In genomic region chr12:76867586-76868280, GRCm38 (mm10) we compare ENCODE assay signal across 9 mouse cellular contexts. TPM values are rescaled to one million over a fixed set of nuclear protein-coding genes. Genes with fewer than 3 reads are reported as not detected.
DNase-seq lines count a peak whose midpoint lies in the region; ATAC-seq and TF ChIP-seq lines count a peak whose summit lies in the region.
"Had no signal": no experiment of that assay in that cellular context is flagged by ENCODE, and none has a peak within 500 bp of the region (broad histone marks: within the 10 kb centered on the region; RNA-seq: fewer than 3 reads in every experiment).

No protein-coding gene starts in this region.

- H3K9ac ChIP-seq in midbrain, postnatal 0 days (replicated peaks; ENCODE audit: low read length, poor library complexity, severe bottlenecking), result no peak overlapping the region
- H3K9ac ChIP-seq in heart, embryonic 11.5 days (ENCODE audit: low read depth, low read length), result no peak overlapping the region

- H3K27me3 ChIP-seq in midbrain, postnatal 0 days (ENCODE audit: insufficient read depth, low read length), result no peaks in the 10 kb centered on the region
- no peaks in the 10 kb centered on the region for H3K27me3 ChIP-seq in heart, embryonic 11.5 days (ENCODE audit: control insufficient read depth, insufficient read depth, low read length)
- H3K27me3 ChIP-seq: megakaryocyte, embryonic 14.5 days had no signal

- no peaks in the 10 kb centered on the region for H3K9me3 ChIP-seq in midbrain, postnatal 0 days (ENCODE audit: low read length)
- H3K9me3 ChIP-seq in heart, embryonic 11.5 days (replicated peaks; ENCODE audit: control insufficient read depth, low read length), result no peaks in the 10 kb centered on the region
- H3K9me3 ChIP-seq: megakaryocyte, embryonic 14.5 days had no signal

- H3K4me2 ChIP-seq in midbrain, postnatal 0 days (ENCODE audit: low read depth, low read length, poor library complexity, severe bottlenecking), result no peak overlapping the region
- no peak overlapping the region; the same call in 1 of the 2 replicates for H3K4me2 ChIP-seq in heart, embryonic 11.5 days

- 0 out of 2 replicates have a peak, but pooled peaks cover 4% of the 10 kb centered on the region for H3K36me3 ChIP-seq in midbrain, postnatal 0 days (ENCODE audit: insufficient read depth, low read length)
- H3K36me3 ChIP-seq in heart, embryonic 11.5 days (ENCODE audit: control insufficient read depth, insufficient read depth, low read length), result no peaks in the 10 kb centered on the region

- no peaks in the 10 kb centered on the region for H3K4me1 ChIP-seq in midbrain, postnatal 0 days (ENCODE audit: insufficient read depth, low read length)
- H3K4me1 ChIP-seq in heart, embryonic 11.5 days (ENCODE audit: control insufficient read depth, insufficient read depth, low read length), result peaks cover 7% of the 10 kb centered on the region

- H3K4me3 ChIP-seq in midbrain, postnatal 0 days (ENCODE audit: low read depth, low read length), result no peak overlapping the region
- H3K4me3 ChIP-seq in heart, embryonic 11.5 days (ENCODE audit: low read depth, low read length), result no peak overlapping the region
- H3K4me3 ChIP-seq: megakaryocyte, embryonic 14.5 days had no signal

- no peak for TF ChIP-seq CTCF in midbrain, postnatal 0 days (IDR thresholded peaks at IDR 0.05)

- ATAC-seq in inflammation-experienced regulatory T-cells, adult 6 months, result peak; percentile 96
- ATAC-seq in midbrain, postnatal 0 days (ENCODE audit: low FRiP score), result no peak
- ATAC-seq in heart, embryonic 11.5 days (replicated peaks; ENCODE audit: insufficient number of reproducible peaks, low FRiP score, low TSS enrichment), result no peak

- WGBS in midbrain, postnatal 0 days, result 62% methylated on average over 10 of the region's 10 CpGs
- WGBS in heart, embryonic 11.5 days (ENCODE audit: insufficient replicate concordance), result 49% methylated on average over 10 of the region's 10 CpGs

- no peak overlapping the region for H3K27ac ChIP-seq in midbrain, postnatal 0 days (ENCODE audit: low read depth, low read length)
- no peak overlapping the region for H3K27ac ChIP-seq in heart, embryonic 11.5 days (ENCODE audit: low read depth, low read length)

- peak; percentile 21 for DNase-seq in retina, postnatal 1 day
- DNase-seq in retina, embryonic 14.5 days (ENCODE audit: low spot score), result no peak
- peak; percentile 45 to 55 for DNase-seq in adrenal gland, postnatal 36 days
- peak; percentile 55 for DNase-seq in right cerebral cortex, postnatal 25 days
- DNase-seq in midbrain, postnatal 0 days (ENCODE audit: low spot score), result no peak
- DNase-seq in thymus, adult 18-20 months, result no peak

RNA-seq across cellular contexts. Expression of gene Rab15, which starts 45.0 kb away (rescaled TPM):
- 1 to 10 TPM; 1.8 to 4.0 TPM for total RNA-seq in adrenal gland, postnatal 36 days (2021)
- polyA plus RNA-seq in inflammation-experienced regulatory T-cells, adult 6 months (2017; shearing (Covaris generic)), result not detected
- total RNA-seq in midbrain, postnatal 0 days (2014; rRNA removed), result 91.1 and 122 TPM in 2 replicates
- polyA plus RNA-seq in midbrain, postnatal 0 days (2015; fragmentation: Nextera tagmentation; extraction: Ambion mirVana), result 57.2 and 58.9 TPM in 2 replicates
- 1.5 and 1.8 TPM in 2 replicates for polyA plus RNA-seq in heart, embryonic 11.5 days (2014; fragmentation: Nextera tagmentation; extraction: Ambion mirVana)

Comparison
In these comparisons a context has a peak if more than half of its experiments do, and no peak if none do; other contexts are left out.
1. DNase-seq: peak in retina, postnatal 1 day (single experiment), adrenal gland, postnatal 36 days (2 of 2) and right cerebral cortex, postnatal 25 days (single experiment); none in retina, embryonic 14.5 days (single experiment), midbrain, postnatal 0 days (single experiment) and thymus, adult 18-20 months (0 of 2).
2. RNA of gene Rab15, which starts 45.0 kb away (polyA plus RNA-seq): 57.2 to 58.9 TPM in midbrain, postnatal 0 days; 1.5 to 1.8 TPM in heart, embryonic 11.5 days and not detected in inflammation-experienced regulatory T-cells, adult 6 months; every median in the first group is over 10 times any median in the second.